Mouse (Mus musculus): ENCODE measurements around the gene Znrd1. TPM values are rescaled to one million over a fixed set of nuclear protein-coding genes. Genes with fewer than 3 reads are reported as not detected.

Gene Znrd1
- polyA plus RNA-seq (2012; rRNA removed) = 16.6 and 18.1 TPM in 2 replicates

GRCm38 (mm10) chr17:36957999-36958743, at the start of gene Znrd1, which contains the start of gene Znrd1as:
TSS of gene Znrd1 (minus strand) at chr17:36958559.
TSS of gene Znrd1as (plus strand) at chr17:36958592.

GRCm38 (mm10) chr17:37000863-37001262, 42.5 kb upstream of the Znrd1 start, which contains the start of gene Zfp57:
TSS of gene Zfp57 (plus strand) at chr17:37001163.

GRCm38 (mm10) chr17:36989437-36989836, 31.1 kb upstream of the Znrd1 start, which contains the start of gene H2-M5:
TSS of gene H2-M5 (minus strand) at chr17:36989537.

GRCm38 (mm10) chr17:36981221-36981813, 23.0 kb upstream of the Znrd1 start, which contains the start of gene 2410137M14Rik:
TSS of gene 2410137M14Rik (minus strand) at chr17:36981237.

GRCm38 (mm10) chr17:36950981-36951947, 7.1 kb downstream of the Znrd1 start, which contains the start of gene Ppp1r11:
TSS of gene Ppp1r11 (minus strand) at chr17:36951741.

GRCm38 (mm10) chr17:36942791-36943471, 15.4 kb downstream of the Znrd1 start, which contains the start of gene Rnf39:
TSS of gene Rnf39 (plus strand) at chr17:36942918.

Other genes with a start within 250 kb of the Znrd1 start
- gene H2-M10.5, start 185.6 kb downstream of the Znrd1 start, polyA plus RNA-seq (2012; rRNA removed) = not detected in 2 replicates
- not detected in 2 replicates for gene H2-M10.6, start 146.4 kb downstream of the Znrd1 start, polyA plus RNA-seq (2012; rRNA removed)
- gene Trim26, start 121.4 kb downstream of the Znrd1 start, polyA plus RNA-seq (2012; rRNA removed) = 7.7 and 9.3 TPM in 2 replicates
- gene Trim15, start 91.3 kb downstream of the Znrd1 start, polyA plus RNA-seq (2012; rRNA removed) = 0.24 and 0.33 TPM in 2 replicates
- gene Trim10, start 89.0 kb downstream of the Znrd1 start, polyA plus RNA-seq (2012; rRNA removed) = 96.7 and 131 TPM in 2 replicates
- not detected in 2 replicates for gene Trim40, start 68.4 kb downstream of the Znrd1 start, polyA plus RNA-seq (2012; rRNA removed)
- gene Trim31, start 60.4 kb downstream of the Znrd1 start, polyA plus RNA-seq (2012; rRNA removed) = not detected in 2 replicates
- gene Rnf39, start 15.6 kb downstream of the Znrd1 start, polyA plus RNA-seq (2012; rRNA removed) = 0.02 TPM in 1 of 2 replicates, not detected in the other
- 31.5 and 32.1 TPM in 2 replicates for gene Ppp1r11, start 6.8 kb downstream of the Znrd1 start, polyA plus RNA-seq (2012; rRNA removed)
- 3.4 and 3.5 TPM in 2 replicates for gene Znrd1as, start within 50 bp of the Znrd1 start, polyA plus RNA-seq (2012; rRNA removed)
- not detected in 2 replicates for gene 2410137M14Rik, start 22.7 kb upstream of the Znrd1 start, polyA plus RNA-seq (2012; rRNA removed)
- 0.09 and 0.10 TPM in 2 replicates for gene H2-M5, start 31.0 kb upstream of the Znrd1 start, polyA plus RNA-seq (2012; rRNA removed)
- gene Zfp57, start 42.6 kb upstream of the Znrd1 start, polyA plus RNA-seq (2012; rRNA removed) = 4.1 and 4.7 TPM in 2 replicates
- gene Mog, start 64.8 kb upstream of the Znrd1 start, polyA plus RNA-seq (2012; rRNA removed) = not detected in 2 replicates
- gene Gabbr1, start 87.4 kb upstream of the Znrd1 start, polyA plus RNA-seq (2012; rRNA removed) = 2.0 TPM in 2 replicates
- gene Olfr90, start 129.9 kb upstream of the Znrd1 start, polyA plus RNA-seq (2012; rRNA removed) = not detected in 2 replicates
- not detected in 2 replicates for gene Olfr91, start 139.7 kb upstream of the Znrd1 start, polyA plus RNA-seq (2012; rRNA removed)
- not detected in 2 replicates for gene Olfr92, start 161.5 kb upstream of the Znrd1 start, polyA plus RNA-seq (2012; rRNA removed)
- gene Olfr93, start 202.9 kb upstream of the Znrd1 start, polyA plus RNA-seq (2012; rRNA removed) = not detected in 2 replicates
- not detected in 2 replicates for gene Ubd, start 235.3 kb upstream of the Znrd1 start, polyA plus RNA-seq (2012; rRNA removed)
- gene Olfr94, start 242.4 kb upstream of the Znrd1 start, polyA plus RNA-seq (2012; rRNA removed) = not detected in 2 replicates

All from liver, embryonic 14 days (tissue).